Mouse (Mus musculus): ENCODE measurements around the gene Cckar.

DNA sequence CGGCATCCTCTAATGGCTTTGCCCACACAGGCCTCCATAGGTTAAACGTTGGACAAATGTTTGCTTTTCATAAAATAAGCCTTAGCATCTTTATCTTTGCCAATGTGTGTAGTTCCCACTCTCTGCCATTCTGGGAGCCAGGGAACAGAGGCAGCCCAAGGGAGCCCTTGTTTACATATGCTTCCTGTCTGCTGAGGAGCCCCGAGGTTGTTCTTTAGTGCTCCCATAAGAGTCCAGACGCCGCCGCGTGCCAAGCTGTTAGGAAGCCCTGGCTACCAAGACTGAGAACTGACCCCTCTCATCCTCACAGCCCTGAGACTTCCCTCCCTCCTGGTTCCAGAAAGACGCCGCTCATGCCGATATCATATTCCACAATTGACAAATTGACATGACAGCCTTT lies 25.4 kb upstream of the Cckar start:
- TF ChIP-seq POLR2A (IDR thresholded peaks at IDR 0.05; ENCODE audit: insufficient read depth, low read depth, low read length), result no peak
- TF ChIP-seq EP300 (IDR thresholded peaks at IDR 0.05; ENCODE audit: insufficient read depth, low read depth, low read length), result no peak
